Mouse (Mus musculus): ENCODE measurements around the gene Dusp10.

The Dusp10 gene

GRCm38 (mm10) chr1:184013106-184013505, at the start of gene Dusp10:
Gene Dusp10, plus strand, starts transcription at chr1:184013302.
- DNase-seq (ENCODE audit: inconsistent age in 2 of 2, low spot score in 1 of 2) = no peak

- DNase-seq (ENCODE audit: inconsistent age in 2 of 2, low spot score in 1 of 2) = no peak
Observed at GRCm38 (mm10) chr1:183965341-183965740, 47.8 kb upstream of the Dusp10 start.

GRCm38 (mm10) chr1:183969265-183969664, 43.8 kb upstream of the Dusp10 start:
- DNase-seq (ENCODE audit: inconsistent age in 2 of 2, low spot score in 1 of 2) = no peak

GRCm38 (mm10) chr1:183979814-183980243, 33.3 kb upstream of the Dusp10 start:
- DNase-seq (ENCODE audit: inconsistent age in 2 of 2, low spot score in 1 of 2) = peak; percentile 11 to 34

DNA sequence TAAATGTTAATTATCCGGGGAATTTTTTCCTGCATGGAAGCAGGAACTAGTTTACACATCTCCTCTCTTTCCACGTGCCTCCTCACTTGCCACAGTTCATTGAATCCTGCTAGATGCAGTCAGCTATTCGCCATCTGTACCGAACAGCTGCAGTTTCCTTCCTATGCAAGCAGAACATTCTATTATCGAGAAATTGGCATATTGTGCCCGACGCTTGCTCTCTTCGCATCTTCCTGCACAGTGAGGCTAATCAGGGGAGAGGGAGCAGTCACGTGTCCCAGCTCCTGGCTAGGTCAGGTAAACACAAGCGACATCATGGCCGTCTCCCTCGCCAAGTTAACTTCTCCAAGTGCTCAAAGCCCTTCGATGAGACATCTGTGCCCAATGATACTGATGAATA, 31.0 kb upstream of the Dusp10 start:
- no peak for DNase-seq (ENCODE audit: inconsistent age in 2 of 2, low spot score in 1 of 2)

DNA sequence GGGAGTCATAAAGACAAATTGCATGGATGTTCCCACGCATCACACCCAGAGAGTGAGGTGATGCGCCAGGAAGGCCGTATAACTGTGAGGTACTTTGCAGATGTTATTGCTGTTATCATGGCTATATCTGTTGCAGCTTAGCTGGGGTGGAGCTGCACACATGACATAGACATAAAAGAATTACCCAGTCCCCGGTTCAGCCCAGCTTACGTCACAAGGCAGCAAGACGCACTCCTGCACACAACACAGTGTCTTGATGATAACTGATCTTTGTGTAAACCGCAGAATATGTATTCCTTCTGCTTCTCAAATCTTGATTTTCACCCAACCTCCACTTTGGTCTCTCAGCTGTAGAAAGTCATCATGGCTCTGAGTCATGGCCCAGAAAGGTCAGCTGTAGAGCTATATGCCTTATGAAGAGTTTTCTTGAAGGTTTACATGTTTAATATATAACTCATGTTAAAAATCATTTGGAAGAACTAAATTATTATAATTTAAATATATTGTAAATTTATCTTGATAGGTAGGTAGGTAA, 25.3 kb upstream of the Dusp10 start:
- no peak for DNase-seq (ENCODE audit: inconsistent age in 2 of 2, low spot score in 1 of 2)

GRCm38 (mm10) chr1:183991921-183992320, 21.2 kb upstream of the Dusp10 start:
- no peak for DNase-seq (ENCODE audit: inconsistent age in 2 of 2, low spot score in 1 of 2)

- DNase-seq (ENCODE audit: inconsistent age in 2 of 2, low spot score in 1 of 2) = no peak
Observed at GRCm38 (mm10) chr1:183997207-183997606, 15.9 kb upstream of the Dusp10 start.

GRCm38 (mm10) chr1:184002470-184002869, 10.6 kb upstream of the Dusp10 start:
- no peak for DNase-seq (ENCODE audit: inconsistent age in 2 of 2, low spot score in 1 of 2)

GRCm38 (mm10) chr1:184004311-184004710, 8.8 kb upstream of the Dusp10 start:
- peak; percentile 11 to 58 for DNase-seq (ENCODE audit: inconsistent age in 2 of 2, low spot score in 1 of 2)

DNA sequence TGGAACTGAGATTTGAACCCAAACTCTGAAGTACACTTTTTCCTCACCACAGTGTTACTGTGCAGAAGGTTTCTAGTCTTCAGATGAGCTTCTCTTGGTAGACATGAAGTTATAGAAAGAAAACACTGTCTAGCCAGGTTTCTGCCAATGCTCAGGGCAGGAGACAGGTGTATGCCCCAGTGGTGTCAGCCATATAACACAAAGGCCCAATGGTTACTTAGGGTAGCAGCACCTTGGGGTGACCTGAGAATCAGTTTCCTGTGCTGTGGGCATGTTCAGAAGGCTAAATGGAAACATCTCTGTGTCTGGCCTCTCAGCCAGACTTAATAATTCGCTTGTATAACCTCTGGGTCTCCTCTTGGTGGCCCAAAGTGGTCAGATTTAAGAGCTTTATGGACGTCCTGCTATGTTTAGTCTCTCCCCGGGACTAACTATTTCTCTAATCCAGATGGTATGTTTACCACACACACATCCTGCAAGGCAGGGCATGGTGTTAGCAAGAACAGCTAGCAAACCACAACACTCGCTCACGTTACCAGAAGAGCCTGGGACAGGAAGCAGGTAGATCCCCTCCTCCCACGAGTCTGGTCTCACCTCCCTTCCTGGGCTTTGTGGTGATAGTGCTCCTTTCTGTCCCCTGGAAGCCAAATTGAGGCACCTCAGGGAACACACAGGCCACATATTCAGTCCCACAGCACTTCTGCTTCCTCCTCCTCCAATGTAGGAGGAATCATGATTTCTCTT, 7.6 kb upstream of the Dusp10 start:
- DNase-seq (ENCODE audit: inconsistent age in 2 of 2, low spot score in 1 of 2) = no peak

DNA sequence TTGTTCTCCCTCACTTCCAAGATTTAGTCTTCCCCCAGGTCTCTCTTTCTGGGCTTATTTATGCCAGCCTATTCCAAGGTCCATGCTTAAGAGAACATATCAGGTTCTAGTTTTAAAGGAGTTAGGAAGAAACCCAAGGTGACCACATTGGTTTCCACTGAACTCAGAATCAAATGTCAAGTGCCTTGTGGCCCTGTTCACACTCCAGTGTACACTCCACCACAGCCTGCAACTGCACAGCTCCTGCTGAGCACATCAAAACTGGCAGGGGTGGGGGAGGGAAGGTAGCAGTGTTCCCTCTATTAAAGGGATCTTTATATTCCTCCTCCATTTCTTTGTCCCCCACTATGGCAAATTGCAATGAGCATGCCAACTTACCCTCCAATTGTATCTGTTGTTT, 7.0 kb upstream of the Dusp10 start:
- no peak for DNase-seq (ENCODE audit: inconsistent age in 2 of 2, low spot score in 1 of 2)

DNA sequence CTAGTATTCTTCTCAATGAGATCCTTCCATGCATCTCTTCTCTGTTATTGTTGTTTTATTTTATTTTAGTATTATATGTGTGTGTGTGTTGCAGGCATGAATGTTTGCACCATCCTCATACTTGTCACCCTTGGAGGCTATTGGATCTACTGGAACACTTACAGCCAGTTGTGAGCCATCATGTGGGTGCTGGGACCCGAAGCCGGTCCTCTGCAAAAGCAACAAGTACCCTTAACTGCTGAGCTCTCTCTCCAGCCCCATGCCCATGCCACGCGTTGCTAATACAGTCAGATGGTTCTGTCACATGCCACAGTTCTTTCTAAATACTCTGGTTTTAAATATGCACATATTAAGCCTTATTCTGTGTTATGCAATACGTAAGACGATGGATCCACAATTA, 1.8 kb upstream of the Dusp10 start:
- DNase-seq (ENCODE audit: inconsistent age in 2 of 2, low spot score in 1 of 2) = no peak

GRCm38 (mm10) chr1:184014091-184014490, 989 bp downstream of the Dusp10 start:
- no peak for DNase-seq (ENCODE audit: inconsistent age in 2 of 2, low spot score in 1 of 2)

DNA sequence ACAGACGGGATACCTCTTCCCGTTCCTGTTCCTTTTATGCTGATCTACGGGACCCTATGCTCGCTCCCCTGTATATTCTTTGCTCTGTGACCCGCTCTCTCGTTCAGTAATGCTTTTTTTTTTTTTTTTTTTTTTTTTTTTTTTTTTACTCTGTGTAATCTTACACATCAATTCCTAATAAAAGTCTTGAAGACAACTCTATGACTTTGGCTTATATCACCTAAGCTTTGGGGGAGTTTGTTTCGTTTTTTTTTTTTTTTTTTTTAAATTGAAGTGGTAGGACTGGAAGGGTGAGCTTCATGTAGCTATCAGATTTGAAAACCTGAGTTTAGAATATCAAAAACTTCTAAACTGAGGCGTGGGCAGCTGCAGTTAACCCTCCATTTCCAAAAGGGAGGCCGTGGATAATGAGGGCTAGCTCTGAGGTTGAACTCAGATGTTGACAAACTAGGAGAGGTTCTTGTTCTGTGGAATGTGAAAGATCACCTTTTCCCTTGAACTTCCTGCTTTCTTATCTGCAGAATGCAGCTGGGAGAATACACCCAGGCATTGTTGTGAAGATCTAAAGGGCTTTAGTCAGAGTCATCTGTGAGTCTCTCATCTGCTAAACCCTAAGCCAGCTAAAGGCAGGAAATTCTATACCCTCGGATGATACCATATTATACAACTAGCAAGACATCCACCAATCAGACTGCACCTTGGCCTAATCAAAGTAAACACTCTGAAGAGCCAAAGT, 3.1 kb downstream of the Dusp10 start:
- no peak for DNase-seq (ENCODE audit: inconsistent age in 2 of 2, low spot score in 1 of 2)

DNA sequence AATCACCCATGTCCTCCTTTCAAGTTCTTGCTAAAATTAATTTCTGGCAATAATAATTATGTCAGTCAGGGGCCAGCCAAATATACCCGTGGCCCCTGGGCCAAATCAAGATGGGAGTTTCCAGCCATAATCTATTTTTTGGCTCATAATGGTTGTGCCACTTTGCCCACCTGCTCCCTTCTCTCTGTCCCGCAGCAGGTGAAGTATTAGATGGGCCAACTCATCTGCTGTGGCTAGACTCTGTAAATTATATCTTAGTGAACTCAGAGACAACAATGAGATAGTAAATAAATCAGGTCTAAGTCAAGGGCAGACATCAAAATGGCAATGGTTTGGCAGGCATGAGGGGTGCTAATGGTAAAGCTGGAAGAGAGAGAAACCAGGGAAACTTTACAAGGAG, 4.5 kb downstream of the Dusp10 start:
- DNase-seq (ENCODE audit: inconsistent age in 2 of 2, low spot score in 1 of 2) = no peak

- DNase-seq (ENCODE audit: inconsistent age in 2 of 2, low spot score in 1 of 2) = no peak
Observed at GRCm38 (mm10) chr1:184019042-184019721, 6.1 kb downstream of the Dusp10 start.

- DNase-seq (ENCODE audit: inconsistent age in 2 of 2, low spot score in 1 of 2) = no peak
Observed at GRCm38 (mm10) chr1:184019722-184020107, 6.6 kb downstream of the Dusp10 start.

GRCm38 (mm10) chr1:184023971-184024370, 10.9 kb downstream of the Dusp10 start:
- no peak for DNase-seq (ENCODE audit: inconsistent age in 2 of 2, low spot score in 1 of 2)

GRCm38 (mm10) chr1:184024631-184025030, 11.5 kb downstream of the Dusp10 start:
- DNase-seq (ENCODE audit: inconsistent age in 2 of 2, low spot score in 1 of 2) = no peak

DNA sequence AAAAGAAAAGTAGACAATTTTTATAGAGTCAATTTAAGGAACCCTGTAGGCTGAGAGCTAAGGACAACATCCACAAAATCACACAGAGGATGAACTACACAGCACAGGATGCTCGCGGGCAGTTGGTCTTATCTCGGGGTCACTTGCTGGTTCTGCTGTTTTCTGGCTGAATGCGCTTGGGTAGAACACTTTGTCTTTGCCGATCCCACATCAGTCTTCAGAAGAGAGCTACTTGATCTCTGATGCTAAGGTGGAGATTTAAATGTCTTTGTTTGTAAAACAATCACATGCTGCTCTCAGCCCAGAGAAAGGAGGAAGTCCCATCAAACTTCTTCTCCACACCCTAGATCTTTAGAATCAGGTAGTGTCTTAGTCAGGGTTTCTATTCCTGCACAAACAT, 12.0 kb downstream of the Dusp10 start:
- no peak for DNase-seq (ENCODE audit: inconsistent age in 2 of 2, low spot score in 1 of 2)

DNA sequence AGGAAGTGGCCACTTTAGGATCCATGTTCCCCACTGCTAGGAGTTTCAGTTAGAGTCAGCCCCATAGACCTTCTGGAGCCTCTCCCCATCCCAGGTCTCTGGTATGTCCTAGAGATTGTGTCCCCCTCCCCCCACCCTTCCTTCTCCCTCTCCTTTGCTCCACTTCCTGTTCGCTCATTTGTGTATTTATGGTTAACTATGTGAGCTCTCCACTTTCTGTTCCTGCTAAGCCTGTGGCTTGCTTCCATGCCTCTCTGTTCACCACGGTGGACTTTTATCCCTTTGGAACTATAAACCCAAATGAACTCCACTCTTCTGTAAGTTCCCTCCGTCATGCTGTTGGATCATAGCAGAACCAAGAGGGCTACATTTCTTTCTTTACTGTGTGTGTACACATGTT, 13.9 kb downstream of the Dusp10 start:
- no peak for DNase-seq (ENCODE audit: inconsistent age in 2 of 2, low spot score in 1 of 2)
